Mouse (Mus musculus): ENCODE data around the gene Gm20897.
"Not testable (repeated sequence)": the region's sequence is repeated elsewhere in the genome, so short reads cannot be mapped to it uniquely, and the experiment has no call there.

Gm20897 gene

GRCm38 (mm10) chrY:38502138-38502537 lies at the start of gene Gm20897:
Gene Gm20897, minus strand, starts transcription at chrY:38502238.
- not testable (repeated sequence) for DNase-seq (ENCODE audit: low read depth, low spot score)
